Mouse (Mus musculus) hematopoietic stem cell, adult 5-6 weeks (primary cell): ENCODE results near the gene Gimap7. TPM values are rescaled to one million over a fixed set of nuclear protein-coding genes. Genes with fewer than 3 reads are reported as not detected.

Source experiments
- ATAC-seq, 2 experiments: fragments of 125-278 bp in 1 of 2; replicated peaks in 1 of 2; 2 replicates each; pipeline ENCODE4 v1.8.0; 2016 to 2017; ENCODE audit warnings: inconsistent platforms in 2 of 2, mild to moderate bottlenecking in 2 of 2, moderate number of reproducible peaks in 2 of 2, low read depth in 1 of 2, moderate TSS enrichment in 1 of 2; ENCODE audit not compliant: low FRiP score in 2 of 2, poor library complexity in 2 of 2, severe bottlenecking in 2 of 2, insufficient read depth in 1 of 2, low TSS enrichment in 1 of 2
- total RNA-seq: library from RNA; stranded (forward); fragments of 172-1452, 232-1000 nt; gene quantifications from 2 replicates; pipeline ENCODE4 v1.2.3, GENCODE M21; 2017

Gimap7 gene
- total RNA-seq, 1 experiment from 2014 or later = 11.0 TPM

- ATAC-seq = 0 out of 4 replicates have a peak, but pooled peaks of 1 of the 2 experiments have one; percentile 17
These were observed 49.9 kb downstream of the Gimap7 start for GRCm38 (mm10) chr6:48768178-48768869.

- ATAC-seq = no peak
These were observed 50.5 kb downstream of the Gimap7 start for GRCm38 (mm10) chr6:48768933-48769332.

- ATAC-seq = no peak
These were observed 52.3 kb downstream of the Gimap7 start, which contains the start of gene Gimap3 for GRCm38 (mm10) chr6:48770696-48771095. Gimap3 (minus strand) TSS chr6:48770851.

- ATAC-seq = peak; percentile 69 to 74
These were observed 53.6 kb downstream of the Gimap7 start for GRCm38 (mm10) chr6:48772030-48772429.

Other genes starting within 250 kb of the Gimap7 start
- 0.44 TPM in 1 of 2 replicates, not detected in the other for gene Atp6v0e2, start 181.0 kb upstream of the Gimap7 start, total RNA-seq
- 4.7 and 5.1 TPM in 2 replicates for gene Lrrc61, start 163.8 kb upstream of the Gimap7 start, total RNA-seq
- not detected in 2 replicates for gene Rarres2, start 145.8 kb upstream of the Gimap7 start, total RNA-seq
- gene Gm45021, start 129.0 kb upstream of the Gimap7 start, total RNA-seq = not detected in 2 replicates
- gene Repin1, start 124.7 kb upstream of the Gimap7 start, total RNA-seq = 30.1 and 32.0 TPM in 2 replicates
- 10.0 TPM in 1 of 2 replicates, not detected in the other for gene Gm44965, start 124.7 kb upstream of the Gimap7 start, total RNA-seq
- 6.1 and 8.4 TPM in 2 replicates for gene Zfp775, start 116.6 kb upstream of the Gimap7 start, total RNA-seq
- 2.0 and 2.6 TPM in 2 replicates for gene AI854703, start 91.9 kb upstream of the Gimap7 start, total RNA-seq
- 52.3 and 68.2 TPM in 2 replicates for gene Gimap8, start 71.4 kb upstream of the Gimap7 start, total RNA-seq
- gene Gimap9, start 42.5 kb upstream of the Gimap7 start, total RNA-seq = 83.6 and 95.8 TPM in 2 replicates
- 30.6 and 35.7 TPM in 2 replicates for gene Gimap4, start 34.1 kb upstream of the Gimap7 start, total RNA-seq
- 416 and 544 TPM in 2 replicates for gene Gimap6, start 10.4 kb upstream of the Gimap7 start, total RNA-seq
- 100 and 477 TPM in 2 replicates for gene Gm28053, start within 50 bp of the Gimap7 start, total RNA-seq
- 122 and 153 TPM in 2 replicates for gene Gimap1, start 20.4 kb downstream of the Gimap7 start, total RNA-seq
- 39.8 and 45.8 TPM in 2 replicates for gene Gimap5, start 27.6 kb downstream of the Gimap7 start, total RNA-seq
- 2.4 and 7.8 TPM in 2 replicates for gene Gimap3, start 52.2 kb downstream of the Gimap7 start, total RNA-seq
- 61.0 and 79.8 TPM in 2 replicates for gene Tmem176a, start 122.3 kb downstream of the Gimap7 start, total RNA-seq
- gene Tmem176b, start 122.9 kb downstream of the Gimap7 start, total RNA-seq = 261 and 319 TPM in 2 replicates
- not detected in 2 replicates for gene Aoc1, start 154.3 kb downstream of the Gimap7 start, total RNA-seq
- not detected in 2 replicates for gene 1600015I10Rik, start 211.3 kb downstream of the Gimap7 start, total RNA-seq